Mouse (Mus musculus) hindbrain, embryonic 14.5 days (tissue): Measurements from ENCODE around the gene Ier5l. TPM values are rescaled to one million over a fixed set of nuclear protein-coding genes. Genes with fewer than 3 reads are reported as not detected.

Experiments used
- ATAC-seq: fragments of 200-750 bp; cut with Nextera tagmentation; 2 replicates; pipeline ENCODE4 v1.8.0; 2017; ENCODE audit warnings: moderate number of reproducible peaks, mild to moderate bottlenecking, moderate TSS enrichment, moderate library complexity; ENCODE audit not compliant: low FRiP score
- DNase-seq: peaks from one replicate; pipeline ENCODE4 v3.0.0-alpha.2; 2015; ENCODE audit warnings: low spot score
- H3K27ac ChIP-seq: fragments of 300-500 bp; sonication (generic); 2 replicates; pipeline ENCODE4 v1.5.1; 2014; ENCODE audit warnings: mild to moderate bottlenecking, moderate library complexity
- H3K27me3 ChIP-seq: fragments of 300-500 bp; sonication (generic); 2 replicates; pipeline ENCODE4 v1.6.1; 2014; ENCODE audit warnings: mild to moderate bottlenecking, low read length, mixed read lengths; ENCODE audit not compliant: control insufficient read depth, insufficient read depth
- H3K36me3 ChIP-seq: fragments of 300-500 bp; sonication (generic); replicated peaks from 2 replicates; pipeline ENCODE4 v1.6.1; 2014; ENCODE audit not compliant: control insufficient read depth, insufficient read depth
- H3K4me1 ChIP-seq: fragments of 300-500 bp; sonication (generic); replicated peaks from 2 replicates; pipeline ENCODE4 v1.6.1; 2014; ENCODE audit warnings: antibody characterized with exemption, low read length, mixed read lengths; ENCODE audit not compliant: control insufficient read depth, insufficient read depth
- H3K4me2 ChIP-seq: fragments of 300-500 bp; sonication (generic); replicated peaks from 2 replicates; pipeline ENCODE4 v1.6.1; 2014; ENCODE audit warnings: mild to moderate bottlenecking, moderate library complexity
- H3K4me3 ChIP-seq: fragments of 300-500 bp; sonication (generic); replicated peaks from 2 replicates; pipeline ENCODE4 v1.5.1; 2014; ENCODE audit warnings: mild to moderate bottlenecking, low read length
- H3K9ac ChIP-seq: fragments of 300-500 bp; sonication (generic); 2 replicates; pipeline ENCODE4 v1.6.1; 2014
- H3K9me3 ChIP-seq: fragments of 300-500 bp; sonication (generic); 2 replicates; pipeline ENCODE4 v1.6.1; 2016; ENCODE audit warnings: low read length; ENCODE audit not compliant: control insufficient read depth
- WGBS: fragments of 180-500 bp; shearing (Covaris S2); extraction: QIAGEN DNeasy Blood & Tissue Kit; methylation state at CpG from one replicate; pipeline ENCODE4 v1.1.7; 2014; 5-methylcytosine and 5-hydroxymethylcytosine counted together
- polyA plus RNA-seq: library from polyadenylated mRNA; unstranded; fragments of >200 nt; fragmentation: Nextera tagmentation; extraction: Ambion mirVana; gene quantifications from 2 replicates; pipeline ENCODE4 v1.2.1, GENCODE M21; 2014

Gene Ier5l
- polyA plus RNA-seq, 1 experiment from 2014 or later: 2.7 TPM

DNA sequence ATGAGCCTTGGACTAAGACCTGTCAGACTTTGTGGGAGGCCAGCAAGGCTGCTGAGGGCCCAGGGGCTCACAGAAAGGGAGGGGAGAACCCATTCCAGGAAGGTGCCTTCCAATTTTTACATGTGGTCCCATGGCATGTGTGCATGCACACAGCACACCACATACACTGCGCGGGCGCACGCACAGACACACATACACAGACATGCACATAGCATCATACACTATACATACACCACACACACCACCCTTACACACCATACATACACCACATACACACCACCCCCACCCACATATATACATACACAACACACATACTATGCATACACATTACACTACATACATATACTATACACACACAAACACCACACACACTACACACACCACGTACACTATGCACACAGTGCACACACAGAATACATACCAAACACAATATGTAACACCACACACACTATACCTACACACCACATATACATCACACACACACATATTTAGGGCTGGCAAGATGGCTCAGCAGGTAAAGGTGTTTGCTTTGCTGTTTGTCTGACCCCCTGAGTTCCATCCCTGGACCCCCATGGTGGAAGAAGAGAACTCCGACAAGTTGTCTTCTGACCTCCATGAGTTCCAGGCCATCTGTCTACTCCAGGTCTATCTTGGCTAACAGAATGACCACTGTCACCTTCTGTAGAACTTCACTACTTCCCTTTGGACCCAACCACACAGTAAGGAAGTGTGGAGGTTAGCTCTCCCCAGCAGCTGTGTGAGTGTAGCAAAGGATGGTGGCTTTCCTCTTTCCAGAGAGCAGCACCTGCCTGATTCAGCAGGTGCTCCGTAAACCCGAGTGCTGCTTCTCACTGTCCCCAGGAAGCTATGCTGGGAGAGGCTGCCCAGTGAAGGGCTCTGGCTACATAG is 21.2 kb upstream of the Ier5l start:
- H3K9ac ChIP-seq: no peak overlapping the region
- DNase-seq: no peak
- H3K9me3 ChIP-seq: no peaks in the 10 kb centered on the region
- peak; percentile 46; the same call in 1 of the 2 replicates for ATAC-seq
- H3K4me3 ChIP-seq: no peak overlapping the region; the same call in 1 of the 2 replicates
- H3K4me1 ChIP-seq: peaks cover 6% of the 10 kb centered on the region; the same call in 1 of the 2 replicates
- H3K27ac ChIP-seq: no peak overlapping the region
- WGBS: 77% methylated on average over 8 of the region's 8 CpGs
- H3K27me3 ChIP-seq: no peaks in the 10 kb centered on the region
- H3K4me2 ChIP-seq: no peak overlapping the region; the same call in 1 of the 2 replicates
- no peaks in the 10 kb centered on the region for H3K36me3 ChIP-seq

DNA sequence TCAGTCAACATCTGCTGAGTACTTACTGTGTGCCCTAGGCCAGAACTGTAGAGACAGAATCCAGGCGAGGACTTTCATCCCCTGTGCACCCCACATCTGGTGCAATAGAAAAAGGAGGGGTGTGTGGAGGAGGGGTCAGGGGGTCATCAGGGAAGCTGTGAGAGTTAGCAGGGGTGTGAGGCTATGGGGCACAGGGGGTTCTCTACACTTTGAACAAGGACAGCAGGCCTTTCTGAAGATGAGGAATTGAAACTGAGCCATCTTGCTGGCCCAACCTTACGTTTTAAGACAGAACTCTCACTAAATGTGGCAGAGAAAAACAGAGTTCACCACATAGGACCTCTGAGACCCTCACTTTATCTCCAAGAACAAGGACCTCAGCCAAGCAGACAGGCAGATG is 16.4 kb upstream of the Ier5l start:
- Histone ChIP-seq H3K4me3 (no peak overlapping the region), H3K27me3 (no peaks in the 10 kb centered on the region), H3K9ac (no peak overlapping the region), H3K36me3 (no peaks in the 10 kb centered on the region), H3K27ac (no peak overlapping the region), H3K4me1 (no peaks in the 10 kb centered on the region), H3K4me2 (no peak overlapping the region), H3K9me3 (no peaks in the 10 kb centered on the region)
- DNase-seq: no peak
- WGBS: 77% methylated on average over 2 of the region's 2 CpGs
- ATAC-seq: no peak

DNA sequence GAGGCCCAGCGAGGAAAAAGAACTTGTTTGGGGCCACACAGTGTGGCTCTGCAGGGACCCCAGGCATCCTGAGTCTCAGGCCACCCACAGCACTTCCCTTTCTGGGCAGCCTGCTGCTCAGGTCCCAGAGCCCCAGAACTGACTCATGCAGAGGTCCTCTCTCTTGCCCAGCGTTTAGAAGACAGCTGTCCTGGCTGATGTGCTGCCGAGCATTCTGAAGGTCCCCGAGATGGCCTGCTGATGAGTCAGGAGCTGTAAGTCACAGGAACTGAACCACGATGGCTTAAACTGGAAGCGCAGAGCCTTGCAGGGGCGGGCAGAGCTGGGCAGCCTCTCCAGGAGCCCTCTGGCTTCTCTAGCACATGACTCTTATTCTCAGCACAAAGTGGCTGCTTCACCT is 13.6 kb upstream of the Ier5l start:
- H3K36me3 ChIP-seq: no peaks in the 10 kb centered on the region
- no peak overlapping the region for H3K4me2 ChIP-seq
- DNase-seq: no peak
- ATAC-seq: no peak
- no peak overlapping the region for H3K4me3 ChIP-seq
- H3K4me1 ChIP-seq: no peaks in the 10 kb centered on the region
- H3K27me3 ChIP-seq: no peaks in the 10 kb centered on the region
- no peak overlapping the region for H3K27ac ChIP-seq
- H3K9me3 ChIP-seq: no peaks in the 10 kb centered on the region
- no peak overlapping the region for H3K9ac ChIP-seq
- 39% methylated on average over 7 of the region's 7 CpGs for WGBS

DNA sequence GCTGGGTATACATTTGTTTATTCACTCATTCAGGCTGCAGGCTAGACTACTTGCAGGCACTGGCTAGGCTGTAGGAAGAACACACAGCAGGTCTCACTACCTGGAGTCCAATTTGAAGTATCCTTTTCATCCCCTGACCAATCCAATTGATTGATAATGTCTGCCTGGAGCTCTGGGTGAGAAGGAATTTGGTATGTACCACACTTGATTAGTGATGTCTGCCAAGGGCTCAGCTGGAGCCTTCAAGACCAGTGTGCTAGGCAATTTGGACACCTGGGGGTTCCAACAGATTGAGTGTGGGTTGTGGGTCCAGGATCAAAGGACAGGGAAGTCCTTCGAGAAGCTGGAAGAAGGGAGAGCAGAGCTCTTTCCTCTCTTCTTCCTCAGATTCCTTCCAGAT is 4.5 kb upstream of the Ier5l start:
- H3K9ac ChIP-seq: no peak overlapping the region
- no peak overlapping the region for H3K4me3 ChIP-seq
- H3K4me1 ChIP-seq: peaks cover 4% of the 10 kb centered on the region; the same call in 1 of the 2 replicates
- H3K36me3 ChIP-seq: no peaks in the 10 kb centered on the region
- no peak overlapping the region for H3K4me2 ChIP-seq
- ATAC-seq: no peak
- H3K27ac ChIP-seq: no peak overlapping the region
- WGBS: 78% methylated on average over 1 of the region's 1 CpGs
- no peaks in the 10 kb centered on the region for H3K9me3 ChIP-seq
- peak; percentile 3 for DNase-seq
- no peaks in the 10 kb centered on the region for H3K27me3 ChIP-seq

DNA sequence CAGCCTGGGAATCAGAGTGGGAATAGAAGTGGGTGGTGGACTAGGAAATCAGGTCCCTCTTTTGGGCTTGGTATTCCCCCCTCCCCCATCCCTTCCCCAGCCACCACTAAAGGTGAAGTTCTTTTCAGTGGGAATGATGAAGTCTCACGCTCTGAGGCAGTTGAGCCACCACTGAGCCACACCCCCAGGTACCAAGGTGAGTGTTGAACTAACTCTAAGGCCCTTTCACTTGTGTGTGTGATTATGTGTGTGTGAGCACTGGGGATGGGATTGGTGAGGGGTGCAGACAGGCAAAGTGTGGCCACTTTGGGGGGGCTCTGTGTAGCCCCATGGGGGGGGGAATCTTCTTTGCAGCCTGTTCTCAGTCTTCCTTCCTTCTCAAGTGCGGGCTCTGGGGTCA is 2.2 kb upstream of the Ier5l start:
- no peak overlapping the region for H3K4me3 ChIP-seq
- WGBS: 72% methylated on average over 2 of the region's 2 CpGs

DNA sequence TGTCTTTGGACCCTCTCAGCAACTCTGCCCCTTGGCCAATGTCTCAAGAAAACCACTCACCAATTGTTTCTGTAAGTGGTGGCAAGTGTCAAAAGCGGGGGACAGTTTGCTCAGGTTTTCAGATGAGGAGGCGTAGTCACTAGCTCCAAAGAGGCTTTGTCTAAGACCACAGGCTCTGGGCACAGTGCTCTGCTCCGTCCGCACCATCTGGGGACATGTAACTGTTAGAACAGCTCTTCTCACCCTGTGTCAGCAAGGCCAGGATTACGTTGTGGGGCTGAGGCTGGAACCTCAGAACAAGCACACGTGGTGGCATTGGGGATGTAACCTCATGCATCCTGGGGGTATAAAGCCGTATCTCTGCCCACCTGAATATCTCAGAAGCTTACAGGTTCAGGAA is 1.4 kb upstream of the Ier5l start:
- no peaks in the 10 kb centered on the region for H3K27me3 ChIP-seq
- H3K4me3 ChIP-seq: no peak overlapping the region
- no peak overlapping the region for H3K9ac ChIP-seq
- H3K36me3 ChIP-seq: no peaks in the 10 kb centered on the region
- ATAC-seq (no peak), DNase-seq (no peak)
- no peak overlapping the region for H3K27ac ChIP-seq
- no peaks in the 10 kb centered on the region for H3K9me3 ChIP-seq
- peaks cover 12% of the 10 kb centered on the region for H3K4me1 ChIP-seq
- 83% methylated on average over 7 of the region's 7 CpGs for WGBS
- H3K4me2 ChIP-seq: no peak overlapping the region

More for the DNA sequence above, 2.2 kb upstream of the Ier5l start:
- no peak for DNase-seq
- Histone ChIP-seq H3K9me3 (no peaks in the 10 kb centered on the region), H3K27me3 (no peaks in the 10 kb centered on the region), H3K27ac (no peak overlapping the region), H3K4me1 (peaks cover 7% of the 10 kb centered on the region), H3K36me3 (no peaks in the 10 kb centered on the region), H3K4me2 (no peak overlapping the region), H3K9ac (no peak overlapping the region)
- no peak for ATAC-seq

DNA sequence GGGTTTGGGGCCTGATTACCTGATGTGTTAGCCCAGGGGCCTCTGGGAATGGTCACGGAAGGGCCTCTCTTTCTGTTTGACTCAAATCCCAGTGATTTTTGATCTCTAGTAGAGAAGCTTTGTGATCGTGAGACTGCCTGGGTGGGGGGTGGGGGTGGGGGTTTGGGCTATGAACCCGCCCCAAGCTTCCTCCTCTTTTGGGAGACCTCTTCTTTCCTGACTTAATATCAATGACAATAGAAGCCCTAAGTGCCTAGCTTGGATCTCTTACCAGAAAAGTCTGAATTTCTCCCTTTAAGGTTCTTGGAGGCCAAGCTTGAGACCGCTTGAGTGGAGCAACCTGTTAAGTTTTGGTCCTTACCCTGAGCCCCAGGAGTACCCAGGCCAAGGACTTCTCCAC is 757 bp upstream of the Ier5l start:
- Histone ChIP-seq H3K4me3 (peak overlapping the region; percentile 89), H3K9ac (no peak overlapping the region), H3K9me3 (no peaks in the 10 kb centered on the region), H3K36me3 (no peaks in the 10 kb centered on the region), H3K27me3 (no peaks in the 10 kb centered on the region), H3K4me1 (peaks cover 12% of the 10 kb centered on the region), H3K4me2 (peak overlapping the region; percentile 98), H3K27ac (no peak overlapping the region)
- ATAC-seq: no peak
- 36% methylated on average over 4 of the region's 4 CpGs for WGBS
- DNase-seq: no peak

DNA sequence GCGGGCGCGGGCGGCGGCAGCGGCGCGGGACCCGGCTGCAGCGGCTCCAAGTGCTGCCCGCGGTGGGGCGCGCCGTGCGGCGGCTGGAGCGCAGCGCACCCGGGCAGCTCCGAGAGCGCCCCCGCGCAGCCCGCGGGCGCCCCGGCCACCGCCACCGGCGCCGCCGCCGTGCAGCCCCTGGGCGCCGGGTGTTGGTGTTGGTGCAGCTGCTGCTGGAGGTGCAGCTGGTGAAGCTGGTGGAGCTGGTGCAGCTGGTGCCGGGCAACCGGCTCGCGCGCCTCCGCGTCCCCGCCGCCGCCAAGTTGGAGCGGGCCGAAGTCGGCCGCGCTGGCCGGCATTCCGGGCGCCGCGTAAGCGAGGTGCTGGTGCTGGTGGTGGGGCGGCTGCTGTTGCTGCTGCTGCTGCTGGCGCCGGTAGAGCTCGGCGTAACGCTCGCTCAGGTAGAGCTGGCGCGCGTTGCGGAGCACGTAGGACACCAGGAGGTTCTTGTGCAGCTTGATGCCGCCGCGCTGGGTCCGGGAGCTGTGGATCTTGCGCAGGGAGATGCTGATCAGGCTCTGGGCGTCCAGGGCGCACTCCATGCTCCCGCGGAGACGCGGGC is 488 bp downstream of the Ier5l start:
- H3K9ac ChIP-seq: peak overlapping the region; percentile 95
- peaks cover 20% of the 10 kb centered on the region for H3K4me1 ChIP-seq
- no peaks in the 10 kb centered on the region for H3K36me3 ChIP-seq
- no peaks in the 10 kb centered on the region for H3K9me3 ChIP-seq
- no peaks in the 10 kb centered on the region for H3K27me3 ChIP-seq
- peak overlapping the region; percentile 90 for H3K27ac ChIP-seq
- WGBS: under 1% methylated on average over 73 of the region's 80 CpGs
- H3K4me2 ChIP-seq: peak overlapping the region; percentile 98
- H3K4me3 ChIP-seq: peak overlapping the region; percentile 89
- ATAC-seq (peak; percentile 35), DNase-seq (peak; percentile 46)

DNA sequence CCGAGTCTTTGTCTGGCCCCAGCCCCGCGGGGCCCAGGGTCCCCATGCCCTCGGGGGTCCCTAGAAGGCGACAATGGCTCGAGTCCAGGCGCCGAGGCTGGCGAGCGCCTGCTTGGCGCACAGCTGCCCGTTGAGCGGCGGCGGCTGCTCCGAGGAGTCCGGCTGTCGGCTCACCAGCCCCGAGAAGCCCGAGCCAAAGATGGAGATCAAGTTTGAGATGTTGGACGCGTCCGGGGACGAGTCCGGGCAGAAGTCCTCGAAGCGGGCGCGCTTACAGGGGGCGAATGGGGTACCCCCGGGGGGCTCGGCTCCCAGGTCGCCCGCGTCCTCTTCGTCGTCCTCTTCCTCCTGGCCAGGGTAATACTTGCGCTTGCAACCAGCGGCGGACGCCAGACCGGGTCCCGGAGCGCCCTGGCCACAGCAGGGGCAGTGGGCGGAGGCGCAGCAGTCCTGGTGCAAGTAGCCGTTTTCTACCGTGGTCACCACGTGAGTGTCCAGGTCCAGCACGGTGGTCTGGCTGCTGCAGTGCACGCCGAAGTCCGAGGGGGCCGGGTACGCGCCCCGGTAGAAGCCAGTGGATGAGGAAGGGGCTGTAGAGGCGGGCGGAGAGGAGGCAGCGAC is 1.2 kb downstream of the Ier5l start:
- peak; percentile 46 for DNase-seq
- Histone ChIP-seq H3K4me2 (peak overlapping the region; percentile 98), H3K4me1 (peaks cover 20% of the 10 kb centered on the region), H3K4me3 (peak overlapping the region; percentile 89), H3K27ac (peak overlapping the region; percentile 90), H3K36me3 (no peaks in the 10 kb centered on the region), H3K27me3 (no peaks in the 10 kb centered on the region), H3K9ac (peak overlapping the region; percentile 95), H3K9me3 (no peaks in the 10 kb centered on the region)
- WGBS: under 1% methylated on average over 60 of the region's 60 CpGs
- ATAC-seq: no peak
